Mouse (Mus musculus) megakaryocyte, embryonic 14.5 days (primary cell): Measurements from ENCODE around the gene Pex11a.

Experiments
- FLI1 ChIP-seq: IDR thresholded peaks from 2 replicates; pipeline ENCODE4 v1.6.1; 2012; ENCODE audit warnings: low read length, inconsistent platforms, mixed read lengths
- GATA1 ChIP-seq: IDR thresholded peaks from 3 replicates; pipeline ENCODE4 v1.6.1; 2012; ENCODE audit warnings: mixed read lengths, low read length, inconsistent platforms, borderline replicate concordance

DNA sequence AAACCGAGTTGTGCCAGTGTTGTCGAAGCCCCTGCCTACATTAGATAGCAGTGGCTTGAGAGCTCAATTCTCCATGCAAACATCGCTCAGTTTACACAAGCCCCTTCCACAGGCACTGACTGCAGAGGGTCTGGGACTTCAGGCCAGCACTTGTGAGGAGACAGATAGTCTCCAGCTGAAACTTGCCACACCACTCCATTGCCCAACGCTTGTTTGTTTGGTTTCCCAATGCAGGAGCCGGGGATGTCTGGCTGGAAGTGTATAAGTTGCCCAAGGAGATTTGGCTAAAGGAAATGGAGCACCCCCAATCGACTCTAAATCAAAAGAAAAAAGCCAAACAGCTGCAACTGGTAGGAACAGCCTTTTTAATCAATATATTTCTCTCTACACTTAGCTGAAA, 15.2 kb upstream of the Pex11a start:
- no peak for TF ChIP-seq GATA1
- no peak for TF ChIP-seq FLI1
